Mouse (Mus musculus) spleen, adult 18-20 months (tissue): Measurements from ENCODE around the gene Sept8.

Experiments
- DNase-seq, 2 experiments: peaks; one replicate each; pipeline ENCODE4 v3.0.0; 2022; ENCODE audit warnings: mixed read lengths in 2 of 2

The Sept8 gene

GRCm38 (mm10) chr11:53496946-53497345, 22.1 kb upstream of the Sept8 start:
- no peak for DNase-seq

- DNase-seq: no peak
Observed at GRCm38 (mm10) chr11:53500569-53500968, 18.5 kb upstream of the Sept8 start.

GRCm38 (mm10) chr11:53502039-53502765, 16.9 kb upstream of the Sept8 start:
- DNase-seq: no peak

GRCm38 (mm10) chr11:53503738-53504137, 15.3 kb upstream of the Sept8 start:
- DNase-seq: no peak

GRCm38 (mm10) chr11:53504376-53504775, 14.7 kb upstream of the Sept8 start:
- DNase-seq: no peak

- no peak for DNase-seq
Observed at GRCm38 (mm10) chr11:53505026-53505663, 13.9 kb upstream of the Sept8 start.

GRCm38 (mm10) chr11:53507098-53507805, 11.8 kb upstream of the Sept8 start:
- no peak for DNase-seq

GRCm38 (mm10) chr11:53508152-53508551, 10.9 kb upstream of the Sept8 start:
- DNase-seq: no peak

- no peak for DNase-seq
Observed at GRCm38 (mm10) chr11:53508591-53508990, 10.5 kb upstream of the Sept8 start.

- no peak for DNase-seq
Observed at GRCm38 (mm10) chr11:53510351-53510750, 8.7 kb upstream of the Sept8 start.

GRCm38 (mm10) chr11:53516775-53517627, 2.1 kb upstream of the Sept8 start:
- no peak for DNase-seq

GRCm38 (mm10) chr11:53518759-53519158, 298 bp upstream of the Sept8 start:
- DNase-seq: no peak

- no peak for DNase-seq
Observed at GRCm38 (mm10) chr11:53520122-53520978, 1.3 kb downstream of the Sept8 start.

- DNase-seq: no peak
Observed at GRCm38 (mm10) chr11:53521120-53521820, 2.2 kb downstream of the Sept8 start.

GRCm38 (mm10) chr11:53521821-53522131, 2.7 kb downstream of the Sept8 start:
- no peak for DNase-seq

GRCm38 (mm10) chr11:53522362-53522761, 3.3 kb downstream of the Sept8 start:
- DNase-seq: no peak

GRCm38 (mm10) chr11:53522930-53523329, 3.9 kb downstream of the Sept8 start:
- no peak for DNase-seq

GRCm38 (mm10) chr11:53523545-53524405, 4.7 kb downstream of the Sept8 start:
- DNase-seq: no peak

- no peak for DNase-seq
Observed at GRCm38 (mm10) chr11:53524905-53525304, 5.8 kb downstream of the Sept8 start.

- DNase-seq: no peak
Observed at GRCm38 (mm10) chr11:53525461-53525860, 6.4 kb downstream of the Sept8 start.
